Mouse (Mus musculus) neural tube, embryonic 12.5 days (tissue): ENCODE results near the gene Ace. TPM values are rescaled to one million over a fixed set of nuclear protein-coding genes. Genes with fewer than 3 reads are reported as not detected.
"Not testable (repeated sequence)": the region's sequence is repeated elsewhere in the genome, so short reads cannot be mapped to it uniquely, and the experiment has no call there.

ENCODE experiments used
- ATAC-seq: fragments of 200-750 bp; cut with Nextera tagmentation; 2 replicates; pipeline ENCODE4 v1.8.0; 2017; ENCODE audit warnings: low read depth, mild to moderate bottlenecking, moderate TSS enrichment, moderate library complexity; ENCODE audit not compliant: low FRiP score
- H3K27ac ChIP-seq: fragments of 300-500 bp; sonication (generic); 2 replicates; pipeline ENCODE4 v1.5.1; 2016
- H3K27me3 ChIP-seq: fragments of 300-500 bp; sonication (generic); replicated peaks from 2 replicates; pipeline ENCODE4 v1.6.1; 2016; ENCODE audit warnings: mild to moderate bottlenecking
- H3K36me3 ChIP-seq: fragments of 300-500 bp; sonication (generic); 2 replicates; pipeline ENCODE4 v1.6.1; 2016; ENCODE audit warnings: mild to moderate bottlenecking
- H3K4me1 ChIP-seq: fragments of 300-500 bp; sonication (generic); 2 replicates; pipeline ENCODE4 v1.6.1; 2016
- H3K4me2 ChIP-seq: fragments of 300-500 bp; sonication (generic); replicated peaks from 2 replicates; pipeline ENCODE4 v1.6.1; 2016; ENCODE audit warnings: mild to moderate bottlenecking
- H3K4me3 ChIP-seq: fragments of 300-500 bp; sonication (generic); 2 replicates; pipeline ENCODE4 v1.5.1; 2016
- H3K9ac ChIP-seq: fragments of 300-500 bp; sonication (generic); 2 replicates; pipeline ENCODE4 v1.6.1; 2016; ENCODE audit warnings: mild to moderate bottlenecking
- H3K9me3 ChIP-seq: fragments of 300-500 bp; sonication (generic); 2 replicates; pipeline ENCODE4 v1.6.1; 2016; ENCODE audit warnings: mild to moderate bottlenecking
- WGBS: fragments of 180-500 bp; shearing (Covaris S2); methylation state at CpG from one replicate; pipeline ENCODE4 v1.1.7; 2016; 5-methylcytosine and 5-hydroxymethylcytosine counted together
- polyA plus RNA-seq: library from polyadenylated mRNA; unstranded; fragments of >200 nt; fragmentation: Nextera tagmentation; extraction: Ambion mirVana; gene quantifications from 2 replicates; pipeline ENCODE4 v1.2.1, GENCODE M21; 2016

The Ace gene
- polyA plus RNA-seq, 1 experiment from 2014 or later, result 1.1 TPM

- peaks cover 14% of the 10 kb centered on the region for H3K4me1 ChIP-seq
- no peak within 1 kb of the TSS; the same call in 1 of the 2 replicates for H3K9ac ChIP-seq
- no peaks in the 10 kb centered on the region for H3K9me3 ChIP-seq
- H3K27me3 ChIP-seq, result peaks cover 9% of the 10 kb centered on the region; the same call in 1 of the 2 replicates
- H3K4me3 ChIP-seq, result peak within 1 kb of the TSS; percentile 11; the same call in 1 of the 2 replicates
- no peak within 1 kb of the TSS for H3K27ac ChIP-seq
- no peak for ATAC-seq
- no peaks in the 10 kb centered on the region for H3K36me3 ChIP-seq
- peak within 1 kb of the TSS; percentile 49 for H3K4me2 ChIP-seq
- WGBS, result under 1% methylated on average over 25 of the region's 25 CpGs
These were observed 40.1 kb downstream of the Ace start, which contains the start of gene Kcnh6 for GRCm38 (mm10) chr11:106007821-106008220. Gene Kcnh6 (plus strand): TSS chr11:106008124.

GRCm38 (mm10) chr11:106012711-106013110 is 45.0 kb downstream of the Ace start:
- WGBS, result 58% methylated on average over 7 of the region's 7 CpGs
- H3K4me2 ChIP-seq, result no peak overlapping the region
- H3K9me3 ChIP-seq, result no peaks in the 10 kb centered on the region
- H3K4me1 ChIP-seq, result peaks cover 8% of the 10 kb centered on the region
- H3K9ac ChIP-seq, result no peak overlapping the region
- no peak overlapping the region for H3K27ac ChIP-seq
- no peak overlapping the region for H3K4me3 ChIP-seq
- H3K27me3 ChIP-seq, result peaks cover 9% of the 10 kb centered on the region; the same call in 1 of the 2 replicates
- no peaks in the 10 kb centered on the region for H3K36me3 ChIP-seq
- no peak for ATAC-seq

GRCm38 (mm10) chr11:106013556-106014225 is 45.9 kb downstream of the Ace start:
- no peak overlapping the region for H3K27ac ChIP-seq
- ATAC-seq, result no peak
- WGBS, result 76% methylated on average over 11 of the region's 11 CpGs

GRCm38 (mm10) chr11:106016440-106016839 is 48.7 kb downstream of the Ace start:
- H3K27ac ChIP-seq, result no peak overlapping the region
- no peak overlapping the region for H3K9ac ChIP-seq
- ATAC-seq, result no peak
- no peaks in the 10 kb centered on the region for H3K36me3 ChIP-seq
- 82% methylated on average over 5 of the region's 5 CpGs for WGBS
- peaks cover 9% of the 10 kb centered on the region for H3K27me3 ChIP-seq
- no peak overlapping the region for H3K4me3 ChIP-seq
- no peaks in the 10 kb centered on the region for H3K9me3 ChIP-seq
- H3K4me2 ChIP-seq, result no peak overlapping the region
- peaks cover 10% of the 10 kb centered on the region for H3K4me1 ChIP-seq

More at GRCm38 (mm10) chr11:106013556-106014225, 45.9 kb downstream of the Ace start:
- H3K9me3 ChIP-seq, result no peaks in the 10 kb centered on the region
- H3K4me2 ChIP-seq, result no peak overlapping the region
- H3K9ac ChIP-seq, result no peak overlapping the region
- H3K4me1 ChIP-seq, result peaks cover 3% of the 10 kb centered on the region; the same call in 1 of the 2 replicates
- no peaks in the 10 kb centered on the region for H3K36me3 ChIP-seq
- no peak overlapping the region for H3K4me3 ChIP-seq
- H3K27me3 ChIP-seq, result peaks cover 6% of the 10 kb centered on the region; the same call in 1 of the 2 replicates

GRCm38 (mm10) chr11:106020051-106020763 is 52.5 kb downstream of the Ace start:
- peak; percentile 54 for ATAC-seq
- Histone ChIP-seq H3K4me2 (peak overlapping the region; percentile 73), H3K9me3 (no peaks in the 10 kb centered on the region), H3K36me3 (no peaks in the 10 kb centered on the region), H3K27me3 (peaks cover 15% of the 10 kb centered on the region), H3K4me3 (peak overlapping the region; percentile 34), H3K9ac (peak overlapping the region; percentile 56), H3K4me1 (peaks cover 10% of the 10 kb centered on the region), H3K27ac (no peak overlapping the region)
- under 1% methylated on average over 50 of the region's 50 CpGs for WGBS

- Histone ChIP-seq H3K27me3 (peaks cover 9% of the 10 kb centered on the region), H3K4me3 (no peak overlapping the region), H3K4me2 (no peak overlapping the region), H3K36me3 (0 out of 2 replicates have a peak, but pooled peaks cover 4% of the 10 kb centered on the region), H3K9me3 (no peaks in the 10 kb centered on the region), H3K9ac (no peak overlapping the region), H3K4me1 (no peaks in the 10 kb centered on the region), H3K27ac (no peak overlapping the region)
- 90% methylated on average over 3 of the region's 3 CpGs for WGBS
- ATAC-seq, result no peak
These were observed 58.0 kb downstream of the Ace start for GRCm38 (mm10) chr11:106025774-106026173.

GRCm38 (mm10) chr11:106026465-106027151 is 58.9 kb downstream of the Ace start:
- Histone ChIP-seq H3K4me2 (no peak overlapping the region), H3K9ac (no peak overlapping the region), H3K4me1 (no peaks in the 10 kb centered on the region), H3K27ac (no peak overlapping the region), H3K9me3 (no peaks in the 10 kb centered on the region), H3K4me3 (no peak overlapping the region), H3K27me3 (peaks cover 4% of the 10 kb centered on the region), H3K36me3 (0 out of 2 replicates have a peak, but pooled peaks cover 4% of the 10 kb centered on the region)
- 48% methylated on average over 11 of the region's 11 CpGs for WGBS
- no peak for ATAC-seq

- H3K9me3 ChIP-seq, result no peaks in the 10 kb centered on the region
- 93% methylated on average over 5 of the region's 5 CpGs for WGBS
- H3K27me3 ChIP-seq, result no peaks in the 10 kb centered on the region
- H3K4me2 ChIP-seq, result no peak overlapping the region
- H3K27ac ChIP-seq, result no peak overlapping the region
- no peak for ATAC-seq
- H3K4me3 ChIP-seq, result no peak overlapping the region
- H3K36me3 ChIP-seq, result 0 out of 2 replicates have a peak, but pooled peaks cover 4% of the 10 kb centered on the region
- H3K4me1 ChIP-seq, result no peaks in the 10 kb centered on the region
- no peak overlapping the region for H3K9ac ChIP-seq
These were observed 59.9 kb downstream of the Ace start for GRCm38 (mm10) chr11:106027607-106028006.

- WGBS, result 42% methylated on average over 15 of the region's 25 CpGs
- H3K27me3 ChIP-seq, H3K9ac ChIP-seq, H3K9me3 ChIP-seq, ATAC-seq, H3K4me2 ChIP-seq, H3K4me1 ChIP-seq, H3K36me3 ChIP-seq, H3K27ac ChIP-seq: not testable (repeated sequence)
- H3K4me3 ChIP-seq, result peak overlapping the region; percentile 31
These were observed 64.3 kb downstream of the Ace start for GRCm38 (mm10) chr11:106032074-106032473.

GRCm38 (mm10) chr11:106033491-106033919 is 65.8 kb downstream of the Ace start:
- H3K9ac ChIP-seq, result no peak overlapping the region
- H3K9me3 ChIP-seq, result no peaks in the 10 kb centered on the region
- no peaks in the 10 kb centered on the region for H3K27me3 ChIP-seq
- no peak for ATAC-seq
- H3K4me2 ChIP-seq, result peak overlapping the region; percentile 37
- 39% methylated on average over 11 of the region's 11 CpGs for WGBS
- no peak overlapping the region for H3K4me3 ChIP-seq
- no peak overlapping the region for H3K27ac ChIP-seq
- no peaks in the 10 kb centered on the region for H3K36me3 ChIP-seq
- peaks cover 13% of the 10 kb centered on the region for H3K4me1 ChIP-seq

- no peaks in the 10 kb centered on the region for H3K9me3 ChIP-seq
- no peak overlapping the region for H3K27ac ChIP-seq
- H3K4me3 ChIP-seq, result no peak overlapping the region
- H3K4me2 ChIP-seq, result no peak overlapping the region
- H3K9ac ChIP-seq, result no peak overlapping the region
- H3K36me3 ChIP-seq, result 0 out of 2 replicates have a peak, but pooled peaks cover 3% of the 10 kb centered on the region
- peaks cover 18% of the 10 kb centered on the region for H3K4me1 ChIP-seq
- 88% methylated on average over 9 of the region's 9 CpGs for WGBS
- no peaks in the 10 kb centered on the region for H3K27me3 ChIP-seq
- no peak for ATAC-seq
These were observed 67.2 kb downstream of the Ace start for GRCm38 (mm10) chr11:106034986-106035385.
